Mouse (Mus musculus) small intestine, adult 2 months (tissue): ENCODE results near the gene Mctp1. TPM values are rescaled to one million over a fixed set of nuclear protein-coding genes. Genes with fewer than 3 reads are reported as not detected.

ENCODE experiments used
- H3K27ac ChIP-seq: fragments of 200-500 bp; 2 replicates; pipeline ENCODE4 v1.5.1; 2012; ENCODE audit warnings: low read depth, low read length, control low read depth, inconsistent platforms; ENCODE audit not compliant: insufficient read depth
- H3K27me3 ChIP-seq: fragments of 200-500 bp; 2 replicates; pipeline ENCODE4 v1.6.1; 2012; ENCODE audit warnings: mild to moderate bottlenecking, moderate library complexity, low read length, inconsistent platforms; ENCODE audit not compliant: control insufficient read depth, insufficient read depth
- H3K36me3 ChIP-seq: fragments of 200-500 bp; 2 replicates; pipeline ENCODE4 v1.6.1; 2012; ENCODE audit warnings: mild to moderate bottlenecking, low read length, control low read depth, inconsistent platforms; ENCODE audit not compliant: control insufficient read depth, insufficient read depth
- H3K4me1 ChIP-seq: fragments of 200-500 bp; 2 replicates; pipeline ENCODE4 v1.6.1; 2012; ENCODE audit warnings: low read length, inconsistent platforms, mixed read lengths; ENCODE audit not compliant: control insufficient read depth, insufficient read depth, insufficient read length
- H3K4me3 ChIP-seq: fragments of 200-500 bp; 2 replicates; pipeline ENCODE4 v1.5.1; 2012; ENCODE audit warnings: low read depth, mild to moderate bottlenecking, control low read depth, inconsistent platforms, low read length, moderate library complexity
- CTCF ChIP-seq: fragments of 200-500 bp; IDR thresholded peaks from 2 replicates; pipeline ENCODE4 v1.5.1; 2012; ENCODE audit warnings: low read depth, mild to moderate bottlenecking, control low read depth, inconsistent platforms, low read length, moderate library complexity, mixed read lengths; ENCODE audit not compliant: insufficient replicate concordance, insufficient read length; ENCODE audit errors: extremely low read depth
- POLR2A ChIP-seq: fragments of 200-500 bp; IDR thresholded peaks from 2 replicates; pipeline ENCODE4 v1.6.1; 2012; ENCODE audit warnings: low read depth, mild to moderate bottlenecking, control low read depth, inconsistent platforms, low read length, moderate library complexity
- WGBS: fragments of 180-500 bp; shearing (Covaris S2); methylation state at CpG from one replicate; pipeline ENCODE4 v1.1.7; 2018; 5-methylcytosine and 5-hydroxymethylcytosine counted together
- polyA plus RNA-seq: library from polyadenylated mRNA; depleted of rRNA; stranded (reverse); fragments of >200 nt; gene quantifications from 2 replicates; pipeline ENCODE4 v1.2.3, GENCODE M21; 2012

Mctp1 gene
- polyA plus RNA-seq, 1 experiment, result 0.14 TPM

GRCm38 (mm10) chr13:76918321-76918720 is 534.0 kb downstream of the Mctp1 start:
- no peaks in the 10 kb centered on the region for H3K27me3 ChIP-seq
- TF ChIP-seq POLR2A (no peak), CTCF (no peak)
- H3K4me3 ChIP-seq, result no peak overlapping the region
- no peaks in the 10 kb centered on the region for H3K36me3 ChIP-seq
- 87% methylated on average over 1 of the region's 1 CpGs for WGBS
- no peak overlapping the region for H3K27ac ChIP-seq
- H3K4me1 ChIP-seq, result no peaks in the 10 kb centered on the region

GRCm38 (mm10) chr13:76926851-76927250 is 542.5 kb downstream of the Mctp1 start:
- H3K27ac ChIP-seq, result no peak overlapping the region
- H3K36me3 ChIP-seq, result no peaks in the 10 kb centered on the region
- no peaks in the 10 kb centered on the region for H3K27me3 ChIP-seq
- WGBS, result 40% methylated on average over 1 of the region's 1 CpGs
- TF ChIP-seq POLR2A, result no peak
- no peak for TF ChIP-seq CTCF
- H3K4me3 ChIP-seq, result no peak overlapping the region
- no peaks in the 10 kb centered on the region for H3K4me1 ChIP-seq

GRCm38 (mm10) chr13:76927875-76928440 is 543.6 kb downstream of the Mctp1 start:
- TF ChIP-seq POLR2A (no peak), CTCF (no peak)
- WGBS, result 67% methylated on average over 5 of the region's 5 CpGs
- Histone ChIP-seq H3K4me1 (no peaks in the 10 kb centered on the region), H3K27me3 (no peaks in the 10 kb centered on the region), H3K27ac (no peak overlapping the region), H3K36me3 (no peaks in the 10 kb centered on the region), H3K4me3 (no peak overlapping the region)

GRCm38 (mm10) chr13:76929152-76929551 is 544.8 kb downstream of the Mctp1 start:
- TF ChIP-seq POLR2A, result no peak
- no peak for TF ChIP-seq CTCF
- no peaks in the 10 kb centered on the region for H3K27me3 ChIP-seq
- H3K27ac ChIP-seq, result no peak overlapping the region
- WGBS, result 54% methylated on average over 3 of the region's 3 CpGs
- H3K36me3 ChIP-seq, result no peaks in the 10 kb centered on the region
- no peaks in the 10 kb centered on the region for H3K4me1 ChIP-seq
- no peak overlapping the region for H3K4me3 ChIP-seq

GRCm38 (mm10) chr13:76932933-76933332 is 548.6 kb downstream of the Mctp1 start:
- no peak for TF ChIP-seq POLR2A
- no peak for TF ChIP-seq CTCF
- Histone ChIP-seq H3K4me3 (no peak overlapping the region), H3K27ac (no peak overlapping the region), H3K4me1 (no peaks in the 10 kb centered on the region), H3K36me3 (no peaks in the 10 kb centered on the region), H3K27me3 (no peaks in the 10 kb centered on the region)
- 80% methylated on average over 5 of the region's 5 CpGs for WGBS

GRCm38 (mm10) chr13:76949234-76949633 is 564.9 kb downstream of the Mctp1 start:
- Histone ChIP-seq H3K4me1 (no peaks in the 10 kb centered on the region), H3K4me3 (no peak overlapping the region), H3K27me3 (no peaks in the 10 kb centered on the region), H3K27ac (no peak overlapping the region), H3K36me3 (no peaks in the 10 kb centered on the region)
- no peak for TF ChIP-seq POLR2A
- TF ChIP-seq CTCF, result no peak

- H3K27me3 ChIP-seq, result no peaks in the 10 kb centered on the region
- H3K27ac ChIP-seq, result no peak overlapping the region
- TF ChIP-seq CTCF (no peak), POLR2A (no peak)
- no peaks in the 10 kb centered on the region for H3K36me3 ChIP-seq
- no peaks in the 10 kb centered on the region for H3K4me1 ChIP-seq
- no peak overlapping the region for H3K4me3 ChIP-seq
These were observed 583.3 kb downstream of the Mctp1 start for GRCm38 (mm10) chr13:76967588-76967987.
